Mouse (Mus musculus) testis, adult 2 months (tissue): ENCODE data around the gene Ccdc146. TPM values are rescaled to one million over a fixed set of nuclear protein-coding genes. Genes with fewer than 3 reads are reported as not detected.

Source experiments
- H3K27ac ChIP-seq: fragments of 200-500 bp; 2 replicates; pipeline ENCODE4 v1.5.1; 2012; ENCODE audit warnings: low read depth, low read length; ENCODE audit not compliant: control insufficient read depth, insufficient read depth
- H3K27me3 ChIP-seq: fragments of 200-500 bp; 2 replicates; pipeline ENCODE4 v1.6.1; 2012; ENCODE audit warnings: mild to moderate bottlenecking, low read length, moderate library complexity; ENCODE audit not compliant: control insufficient read depth, insufficient read depth
- H3K36me3 ChIP-seq: fragments of 200-500 bp; 2 replicates; pipeline ENCODE4 v1.6.1; 2012; ENCODE audit warnings: mild to moderate bottlenecking, low read length; ENCODE audit not compliant: control insufficient read depth, insufficient read depth
- H3K4me1 ChIP-seq: fragments of 200-500 bp; 2 replicates; pipeline ENCODE4 v1.6.1; 2012; ENCODE audit warnings: low read length; ENCODE audit not compliant: control insufficient read depth, insufficient read depth
- H3K4me3 ChIP-seq: fragments of 200-500 bp; 2 replicates; pipeline ENCODE4 v1.5.1; 2012; ENCODE audit warnings: low read depth, mild to moderate bottlenecking, low read length, moderate library complexity, mixed read lengths; ENCODE audit not compliant: control insufficient read depth
- CTCF ChIP-seq: fragments of 200-500 bp; IDR thresholded peaks from 2 replicates; pipeline ENCODE4 v1.5.1; 2012; ENCODE audit warnings: low read depth, mild to moderate bottlenecking, inconsistent platforms, low read length, moderate library complexity; ENCODE audit not compliant: control insufficient read depth, insufficient read depth, insufficient replicate concordance
- POLR2A ChIP-seq: fragments of 200-500 bp; IDR thresholded peaks from 2 replicates; pipeline ENCODE4 v1.6.1; 2012; ENCODE audit warnings: low read depth, mild to moderate bottlenecking, inconsistent platforms, low read length, moderate library complexity; ENCODE audit not compliant: control insufficient read depth
- polyA plus RNA-seq: library from polyadenylated mRNA; depleted of rRNA; stranded (reverse); fragments of >200 nt; gene quantifications from 2 replicates; pipeline ENCODE4 v1.2.3, GENCODE M21; 2012

Ccdc146 gene
- polyA plus RNA-seq, 1 experiment: 19.0 TPM

GRCm38 (mm10) chr5:21328560-21328959 lies 95.9 kb downstream of the Ccdc146 start:
- Histone ChIP-seq H3K36me3 (no peaks in the 10 kb centered on the region), H3K4me3 (no peak overlapping the region), H3K27ac (no peak overlapping the region), H3K4me1 (peaks cover 3% of the 10 kb centered on the region), H3K27me3 (no peaks in the 10 kb centered on the region)
- TF ChIP-seq CTCF (no peak), POLR2A (no peak)

- Histone ChIP-seq H3K36me3 (no peaks in the 10 kb centered on the region), H3K27ac (no peak overlapping the region), H3K4me3 (no peak overlapping the region), H3K27me3 (no peaks in the 10 kb centered on the region), H3K4me1 (peaks cover 3% of the 10 kb centered on the region)
- peak; percentile 45; the same call in 1 of the 2 replicates for TF ChIP-seq CTCF
- no peak for TF ChIP-seq POLR2A
Observed at GRCm38 (mm10) chr5:21326494-21326893, 98.0 kb downstream of the Ccdc146 start.

GRCm38 (mm10) chr5:21320138-21320537 lies 104.3 kb downstream of the Ccdc146 start:
- H3K4me1 ChIP-seq: no peaks in the 10 kb centered on the region
- H3K36me3 ChIP-seq: no peaks in the 10 kb centered on the region
- TF ChIP-seq POLR2A (no peak), CTCF (no peak)
- H3K27me3 ChIP-seq: no peaks in the 10 kb centered on the region
- no peak overlapping the region for H3K4me3 ChIP-seq
- H3K27ac ChIP-seq: peak overlapping the region; percentile 76

- no peaks in the 10 kb centered on the region for H3K36me3 ChIP-seq
- H3K27ac ChIP-seq: no peak overlapping the region
- TF ChIP-seq CTCF (no peak), POLR2A (no peak)
- no peaks in the 10 kb centered on the region for H3K27me3 ChIP-seq
- no peak overlapping the region for H3K4me3 ChIP-seq
- no peaks in the 10 kb centered on the region for H3K4me1 ChIP-seq
Observed at GRCm38 (mm10) chr5:21314696-21315095, 109.8 kb downstream of the Ccdc146 start.

- no peak overlapping the region for H3K4me3 ChIP-seq
- TF ChIP-seq CTCF (no peak), POLR2A (no peak)
- H3K27me3 ChIP-seq: no peaks in the 10 kb centered on the region
- no peak overlapping the region for H3K27ac ChIP-seq
- H3K4me1 ChIP-seq: no peaks in the 10 kb centered on the region
- H3K36me3 ChIP-seq: no peaks in the 10 kb centered on the region
Observed at GRCm38 (mm10) chr5:21307165-21307564, 117.3 kb downstream of the Ccdc146 start.

- TF ChIP-seq CTCF: no peak
- TF ChIP-seq POLR2A: no peak
- no peak overlapping the region for H3K27ac ChIP-seq
- no peak overlapping the region for H3K4me3 ChIP-seq
- no peaks in the 10 kb centered on the region; the same call in 1 of the 2 replicates for H3K4me1 ChIP-seq
- H3K27me3 ChIP-seq: no peaks in the 10 kb centered on the region
- H3K36me3 ChIP-seq: no peaks in the 10 kb centered on the region
Observed at GRCm38 (mm10) chr5:21301011-21301410, 123.5 kb downstream of the Ccdc146 start.

GRCm38 (mm10) chr5:21300058-21300457 lies 124.4 kb downstream of the Ccdc146 start:
- TF ChIP-seq POLR2A (no peak), CTCF (no peak)
- no peaks in the 10 kb centered on the region for H3K36me3 ChIP-seq
- H3K27ac ChIP-seq: no peak overlapping the region
- no peaks in the 10 kb centered on the region; the same call in 1 of the 2 replicates for H3K4me1 ChIP-seq
- no peaks in the 10 kb centered on the region for H3K27me3 ChIP-seq
- no peak overlapping the region for H3K4me3 ChIP-seq
